Mouse (Mus musculus) erythroblast, embryonic 14.5 days (primary cell): ENCODE results near the gene Dmap1.

Source experiments
- GATA1 ChIP-seq: IDR thresholded peaks from 2 replicates; pipeline ENCODE4 v1.6.1; 2012; ENCODE audit warnings: low read length, inconsistent platforms, mixed read lengths
- TAL1 ChIP-seq: IDR thresholded peaks from 3 replicates; pipeline ENCODE4 v1.6.1; 2012; ENCODE audit warnings: low read length, inconsistent platforms, mixed read lengths

- TF ChIP-seq GATA1 (no peak), TAL1 (no peak)
These were observed at the start of gene Dmap1 for GRCm38 (mm10) chr4:117681931-117682461.
